Mouse (Mus musculus) forebrain, embryonic 10.5 days (tissue): ENCODE results near the gene Pcdh9. TPM values are rescaled to one million over a fixed set of nuclear protein-coding genes. Genes with fewer than 3 reads are reported as not detected.

Source experiments
- DNase-seq: peaks from one replicate; pipeline ENCODE4 v3.0.0-alpha.2; 2017; ENCODE audit warnings: low spot score; ENCODE audit errors: extremely low spot score
- H3K27ac ChIP-seq: fragments of 300-500 bp; sonication (generic); 2 replicates; pipeline ENCODE4 v1.5.1; 2016; ENCODE audit warnings: mild to moderate bottlenecking
- H3K27me3 ChIP-seq: fragments of 300-500 bp; sonication (generic); 2 replicates; pipeline ENCODE4 v1.6.1; 2016; ENCODE audit warnings: mild to moderate bottlenecking; ENCODE audit not compliant: poor library complexity, severe bottlenecking
- H3K36me3 ChIP-seq: fragments of 300-500 bp; sonication (generic); replicated peaks from 2 replicates; pipeline ENCODE4 v1.6.1; 2016; ENCODE audit warnings: mild to moderate bottlenecking, moderate library complexity
- H3K4me1 ChIP-seq: fragments of 300-500 bp; sonication (generic); 2 replicates; pipeline ENCODE4 v1.6.1; 2016
- H3K4me3 ChIP-seq: fragments of 300-500 bp; sonication (generic); 2 replicates; pipeline ENCODE4 v1.5.1; 2016; ENCODE audit warnings: mild to moderate bottlenecking, moderate library complexity
- H3K9me3 ChIP-seq: fragments of 300-500 bp; sonication (generic); 2 replicates; pipeline ENCODE4 v1.6.1; 2016; ENCODE audit warnings: mild to moderate bottlenecking, moderate library complexity
- WGBS: fragments of 180-500 bp; shearing (Covaris S2); methylation state at CpG from one replicate; pipeline ENCODE4 v1.1.7; 2016; 5-methylcytosine and 5-hydroxymethylcytosine counted together
- polyA plus RNA-seq: library from polyadenylated mRNA; unstranded; fragments of >200 nt; fragmentation: Nextera tagmentation; extraction: Ambion mirVana; gene quantifications from 2 replicates; pipeline ENCODE4 v1.2.1, GENCODE M21; 2016

The Pcdh9 gene
- 30.4 and 30.5 TPM in 2 replicates for polyA plus RNA-seq

DNA sequence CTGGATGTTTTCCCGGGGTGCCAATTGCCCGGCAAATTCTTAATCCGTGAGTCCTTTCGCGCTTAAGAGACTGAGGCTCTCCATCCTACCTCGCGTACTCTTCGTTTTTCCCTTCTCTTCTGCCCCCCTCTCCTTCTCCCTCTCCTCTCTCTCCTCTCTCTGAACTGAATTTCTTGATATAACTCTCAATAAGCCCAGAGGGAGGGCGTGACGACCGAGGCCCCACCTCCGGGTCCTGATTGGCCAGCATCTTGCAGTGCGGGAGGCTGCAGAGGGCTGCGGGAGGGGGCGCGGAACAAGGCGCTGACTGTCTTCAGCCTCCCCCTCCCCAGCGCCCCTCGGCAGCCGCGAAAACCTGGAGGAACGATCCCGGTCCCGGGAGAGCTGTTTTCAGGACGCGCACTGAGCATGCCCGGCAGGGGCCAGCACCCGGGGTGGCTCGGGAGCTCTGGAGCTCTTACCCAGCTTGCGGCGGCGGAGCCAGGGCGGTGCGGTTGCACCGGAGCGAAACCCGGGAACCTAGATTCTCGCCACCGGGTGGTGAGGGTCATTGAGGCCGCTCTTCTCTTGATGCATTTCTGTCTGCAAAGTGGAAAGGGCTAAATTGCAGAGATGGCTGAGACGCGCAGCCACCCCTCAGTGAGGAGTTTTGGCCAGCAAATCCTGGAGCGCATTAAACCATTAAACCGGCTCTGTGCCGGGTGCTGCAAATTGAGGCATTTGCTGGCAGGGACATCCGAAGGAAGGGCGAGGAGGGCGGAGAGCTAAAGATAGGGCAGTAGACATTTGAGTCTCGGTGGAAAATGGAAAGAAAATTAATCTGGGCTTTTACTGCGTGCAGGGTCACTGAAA, at the start of gene Pcdh9:
TSS of gene Pcdh9 (minus strand) at position 161 of the 852 bp plus-strand sequence.
- peak within 1 kb of the TSS; percentile 64 for H3K4me3 ChIP-seq
- H3K9me3 ChIP-seq = no peaks in the 10 kb centered on the region
- peak; percentile 95 for DNase-seq
- H3K27me3 ChIP-seq = peaks cover 13% of the 10 kb centered on the region; the same call in 1 of the 2 replicates
- peaks cover 16% of the 10 kb centered on the region for H3K36me3 ChIP-seq
- H3K4me1 ChIP-seq = peaks cover 40% of the 10 kb centered on the region
- H3K27ac ChIP-seq = peak within 1 kb of the TSS; percentile 87
- WGBS = under 1% methylated on average over 50 of the region's 50 CpGs

DNA sequence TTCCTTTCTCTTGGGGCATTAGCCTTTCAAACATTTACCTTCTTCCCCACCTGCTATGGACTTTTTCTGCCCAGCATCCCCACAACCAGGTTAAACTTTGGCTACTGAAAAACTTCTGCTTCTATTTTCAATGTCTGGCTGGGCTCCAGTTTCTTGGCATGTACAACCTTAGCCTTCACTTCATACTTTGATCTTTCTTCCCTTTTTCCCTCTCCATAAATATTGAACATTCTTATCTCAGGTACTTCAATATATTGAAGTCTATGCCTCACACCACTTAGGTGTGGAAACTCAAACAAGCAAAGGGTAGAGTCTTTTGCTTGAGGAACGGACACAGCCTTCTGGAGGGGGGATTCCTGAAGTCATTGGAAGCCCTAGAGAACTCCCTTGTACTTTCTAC, 16.4 kb upstream of the Pcdh9 start:
- DNase-seq = no peak
- Histone ChIP-seq H3K27me3 (no peaks in the 10 kb centered on the region), H3K9me3 (no peaks in the 10 kb centered on the region), H3K27ac (no peak overlapping the region), H3K4me1 (no peaks in the 10 kb centered on the region), H3K4me3 (no peak overlapping the region), H3K36me3 (no peaks in the 10 kb centered on the region)
- 85% methylated on average over 1 of the region's 1 CpGs for WGBS

DNA sequence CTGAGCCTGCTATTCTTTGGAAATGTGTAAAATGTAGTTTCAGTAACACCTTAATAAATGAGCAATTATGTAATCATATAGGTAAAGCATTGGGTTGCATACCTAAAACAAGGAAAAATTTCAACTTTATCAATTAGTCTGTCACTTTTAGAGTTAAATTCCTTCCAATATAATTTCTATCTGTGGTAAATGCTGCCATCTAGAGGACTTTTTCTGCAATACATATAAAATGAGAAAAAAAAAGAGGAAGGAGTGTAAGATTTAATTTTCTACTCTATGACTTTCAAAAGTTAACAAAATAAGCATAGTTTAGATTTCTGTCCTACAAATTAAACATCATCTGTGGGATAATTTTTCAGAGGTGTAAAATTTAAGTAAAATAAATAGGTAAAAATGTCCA, 8.1 kb upstream of the Pcdh9 start:
- Histone ChIP-seq H3K36me3 (no peaks in the 10 kb centered on the region), H3K27ac (no peak overlapping the region), H3K9me3 (no peaks in the 10 kb centered on the region), H3K4me3 (no peak overlapping the region), H3K27me3 (no peaks in the 10 kb centered on the region), H3K4me1 (no peaks in the 10 kb centered on the region)
- DNase-seq = no peak

DNA sequence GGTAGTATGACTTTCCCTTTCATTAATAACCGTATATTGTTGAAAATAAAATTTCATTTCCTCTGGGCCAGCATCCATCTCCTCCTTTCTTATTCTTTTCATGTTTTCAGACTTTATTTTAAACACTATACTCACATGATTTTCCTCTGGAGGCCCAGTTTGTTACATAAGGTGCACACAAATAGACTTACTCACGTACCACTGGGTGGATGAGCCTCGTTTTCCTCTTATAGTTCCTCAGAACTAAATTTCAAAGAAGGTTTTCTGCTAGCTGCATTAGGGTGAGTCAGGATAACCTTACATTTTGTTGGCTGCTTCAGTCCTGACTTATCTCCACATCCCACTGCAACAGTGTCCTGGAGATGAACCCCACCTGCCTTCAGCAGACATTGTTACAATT, 4.7 kb upstream of the Pcdh9 start:
- 87% methylated on average over 3 of the region's 3 CpGs for WGBS
- Histone ChIP-seq H3K36me3 (no peaks in the 10 kb centered on the region), H3K27me3 (peaks cover 13% of the 10 kb centered on the region; the same call in 1 of the 2 replicates), H3K9me3 (no peaks in the 10 kb centered on the region), H3K27ac (no peak overlapping the region), H3K4me1 (peaks cover 8% of the 10 kb centered on the region), H3K4me3 (no peak overlapping the region)
- DNase-seq = no peak

DNA sequence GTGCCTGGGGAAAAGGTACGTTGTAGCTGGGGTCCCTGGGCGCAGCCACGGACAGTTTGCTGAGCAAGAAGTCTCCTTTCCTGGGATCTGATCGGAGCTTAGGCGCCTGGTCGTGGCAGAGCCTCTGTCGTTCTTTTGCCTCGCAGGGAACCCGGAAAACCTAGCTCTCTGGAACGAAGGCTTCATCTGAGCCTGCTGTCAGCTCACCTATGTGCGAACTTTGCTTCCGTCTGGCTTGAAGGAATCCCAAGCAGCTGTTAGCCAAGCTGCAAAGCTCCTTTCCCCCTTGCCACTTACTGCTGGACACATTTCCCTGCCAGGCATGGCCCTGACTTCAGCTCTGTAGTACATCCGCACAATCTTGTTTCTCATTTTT, 880 bp upstream of the Pcdh9 start:
- Histone ChIP-seq H3K36me3 (peaks cover 10% of the 10 kb centered on the region), H3K4me3 (peak overlapping the region; percentile 64), H3K27me3 (peaks cover 13% of the 10 kb centered on the region; the same call in 1 of the 2 replicates), H3K9me3 (no peaks in the 10 kb centered on the region), H3K27ac (peak overlapping the region; percentile 87), H3K4me1 (peaks cover 39% of the 10 kb centered on the region)
- under 1% methylated on average over 13 of the region's 13 CpGs for WGBS
- DNase-seq = no peak

DNA sequence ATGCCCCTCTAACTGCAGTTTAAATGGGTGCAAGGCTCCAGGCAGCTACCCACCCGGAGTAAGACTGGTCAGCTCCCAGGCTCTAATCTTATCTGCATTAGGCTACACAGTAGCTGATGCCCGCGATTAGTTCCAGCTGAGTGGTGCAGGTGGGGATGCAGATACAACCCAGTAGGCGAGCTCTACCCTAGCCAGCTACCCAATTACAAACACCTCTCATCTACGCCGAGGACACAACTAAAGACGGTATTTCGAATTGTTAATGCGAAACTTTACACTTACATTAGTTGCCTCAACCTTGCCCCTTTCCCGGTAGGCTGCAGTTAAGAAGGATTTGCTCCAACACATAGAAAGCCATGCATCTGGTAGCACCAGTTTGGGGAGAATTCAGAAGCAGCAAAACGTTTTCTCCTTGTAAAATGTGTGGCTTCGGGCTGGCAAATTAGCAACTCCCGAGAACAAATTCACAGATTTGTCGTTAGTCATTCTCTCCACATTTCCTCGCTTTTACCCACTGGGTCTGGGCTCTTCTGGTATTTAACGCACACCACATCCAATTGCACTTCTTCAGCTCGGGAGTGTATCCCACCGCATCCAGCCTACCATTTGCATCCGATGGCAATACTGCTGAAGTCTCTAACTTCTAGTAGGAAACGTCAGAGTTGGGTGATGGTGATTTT, 500 bp downstream of the Pcdh9 start:
- H3K4me3 ChIP-seq = peak overlapping the region; percentile 64
- H3K4me1 ChIP-seq = peaks cover 44% of the 10 kb centered on the region
- peak; percentile 29 for DNase-seq
- H3K9me3 ChIP-seq = no peaks in the 10 kb centered on the region
- peaks cover 19% of the 10 kb centered on the region for H3K36me3 ChIP-seq
- under 1% methylated on average over 20 of the region's 20 CpGs for WGBS
- H3K27ac ChIP-seq = peak overlapping the region; percentile 87
- H3K27me3 ChIP-seq = peaks cover 13% of the 10 kb centered on the region; the same call in 1 of the 2 replicates

DNA sequence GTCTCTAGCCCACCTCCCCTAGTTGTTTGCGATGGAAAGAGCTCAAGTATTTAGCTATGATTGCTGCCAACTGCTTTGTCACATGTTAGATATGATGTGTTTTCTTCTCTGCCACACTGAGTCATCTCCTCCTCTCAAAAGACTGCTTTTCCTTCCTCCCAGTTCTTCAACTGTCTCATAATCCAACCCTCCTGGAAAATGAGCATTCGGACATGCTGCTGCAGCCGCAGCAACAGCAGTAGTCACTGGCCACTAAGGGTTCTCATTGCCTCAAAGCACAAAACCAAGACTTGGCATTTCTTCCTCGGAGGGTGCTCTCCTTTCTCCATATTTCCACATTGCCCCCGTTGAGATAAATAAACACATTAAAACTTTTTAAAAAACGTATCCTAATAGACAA, 1.2 kb downstream of the Pcdh9 start:
- peaks cover 13% of the 10 kb centered on the region; the same call in 1 of the 2 replicates for H3K27me3 ChIP-seq
- peaks cover 19% of the 10 kb centered on the region for H3K36me3 ChIP-seq
- no peak for DNase-seq
- peak overlapping the region; percentile 64 for H3K4me3 ChIP-seq
- H3K27ac ChIP-seq = no peak overlapping the region
- 37% methylated on average over 6 of the region's 6 CpGs for WGBS
- H3K4me1 ChIP-seq = peaks cover 48% of the 10 kb centered on the region
- no peaks in the 10 kb centered on the region for H3K9me3 ChIP-seq

DNA sequence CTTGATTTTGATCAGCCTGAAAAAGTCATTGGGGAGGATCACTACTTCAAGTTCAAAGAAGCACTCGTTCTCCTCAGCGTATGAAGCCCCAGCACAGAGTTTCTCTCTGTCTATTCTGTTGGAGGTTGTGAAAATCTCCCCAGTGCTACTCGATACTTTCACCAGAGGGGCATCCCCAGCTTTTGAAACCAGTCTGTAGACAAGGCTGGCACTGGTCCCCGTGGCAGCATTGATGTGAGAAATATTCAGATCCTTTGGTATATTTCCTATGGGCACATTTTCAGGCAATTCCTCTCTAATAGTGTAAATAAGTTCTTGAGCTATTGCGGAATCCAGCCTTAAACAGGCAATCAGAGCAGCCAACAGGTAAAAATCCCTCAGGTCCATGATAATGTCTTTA, 2.1 kb downstream of the Pcdh9 start:
- Histone ChIP-seq H3K4me3 (peak overlapping the region; percentile 64), H3K36me3 (peaks cover 19% of the 10 kb centered on the region), H3K4me1 (peaks cover 50% of the 10 kb centered on the region), H3K27ac (no peak overlapping the region), H3K9me3 (no peaks in the 10 kb centered on the region), H3K27me3 (peaks cover 13% of the 10 kb centered on the region; the same call in 1 of the 2 replicates)
- no peak for DNase-seq
- 87% methylated on average over 5 of the region's 5 CpGs for WGBS

DNA sequence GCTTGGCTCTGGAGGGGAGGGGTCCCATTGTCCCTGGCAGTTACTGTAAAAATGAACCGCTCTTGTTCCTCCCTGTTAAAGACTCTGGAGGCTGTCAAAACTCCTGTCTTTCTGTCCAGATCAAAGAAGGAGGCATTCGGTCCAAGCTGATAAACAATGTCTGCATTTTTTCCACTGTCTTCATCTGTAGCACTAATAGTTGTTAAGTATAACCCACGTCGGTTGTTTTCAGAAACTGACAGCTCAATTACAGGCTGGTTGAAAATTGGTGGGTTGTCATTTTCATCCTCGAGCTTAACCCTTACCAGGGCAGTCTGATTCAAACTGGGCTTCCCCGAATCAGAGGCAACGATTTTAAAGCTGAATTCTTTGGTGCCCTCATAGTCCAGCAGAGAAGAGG, 3.4 kb downstream of the Pcdh9 start:
- peaks cover 19% of the 10 kb centered on the region for H3K36me3 ChIP-seq
- no peaks in the 10 kb centered on the region for H3K9me3 ChIP-seq
- peaks cover 50% of the 10 kb centered on the region for H3K4me1 ChIP-seq
- peaks cover 5% of the 10 kb centered on the region; the same call in 1 of the 2 replicates for H3K27me3 ChIP-seq
- H3K4me3 ChIP-seq = no peak overlapping the region
- 85% methylated on average over 7 of the region's 7 CpGs for WGBS
- DNase-seq = no peak
- no peak overlapping the region for H3K27ac ChIP-seq

DNA sequence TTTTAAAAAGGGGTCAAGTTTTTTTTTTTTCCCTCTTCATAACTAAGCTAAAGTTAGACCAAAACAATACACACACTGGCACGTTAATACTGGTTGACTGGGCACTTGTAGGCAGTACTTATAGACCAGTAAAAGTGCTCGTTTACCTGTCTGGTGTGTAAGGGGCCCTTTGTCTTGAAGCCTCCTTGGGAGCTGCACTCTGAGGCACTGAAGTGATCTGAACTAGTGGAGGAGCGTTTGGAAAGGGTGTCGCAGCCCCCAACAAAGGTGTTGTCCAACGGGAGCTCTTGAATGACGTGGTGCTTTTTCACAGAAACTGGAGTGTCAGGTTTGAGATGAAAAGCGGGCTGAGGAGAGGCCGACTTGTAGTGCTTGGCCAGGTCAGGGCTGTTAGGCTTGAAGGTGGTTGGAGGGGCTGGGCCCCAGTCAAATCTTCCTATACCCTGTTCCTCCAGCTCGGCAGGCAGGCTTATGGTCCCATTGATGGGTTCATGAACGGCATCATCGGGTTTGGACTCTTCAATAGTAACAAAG, 4.9 kb downstream of the Pcdh9 start:
- H3K36me3 ChIP-seq = peaks cover 19% of the 10 kb centered on the region
- no peaks in the 10 kb centered on the region; the same call in 1 of the 2 replicates for H3K27me3 ChIP-seq
- no peak for DNase-seq
- peaks cover 42% of the 10 kb centered on the region for H3K4me1 ChIP-seq
- H3K4me3 ChIP-seq = no peak overlapping the region
- no peak overlapping the region for H3K27ac ChIP-seq
- 69% methylated on average over 11 of the region's 11 CpGs for WGBS
- H3K9me3 ChIP-seq = no peaks in the 10 kb centered on the region

DNA sequence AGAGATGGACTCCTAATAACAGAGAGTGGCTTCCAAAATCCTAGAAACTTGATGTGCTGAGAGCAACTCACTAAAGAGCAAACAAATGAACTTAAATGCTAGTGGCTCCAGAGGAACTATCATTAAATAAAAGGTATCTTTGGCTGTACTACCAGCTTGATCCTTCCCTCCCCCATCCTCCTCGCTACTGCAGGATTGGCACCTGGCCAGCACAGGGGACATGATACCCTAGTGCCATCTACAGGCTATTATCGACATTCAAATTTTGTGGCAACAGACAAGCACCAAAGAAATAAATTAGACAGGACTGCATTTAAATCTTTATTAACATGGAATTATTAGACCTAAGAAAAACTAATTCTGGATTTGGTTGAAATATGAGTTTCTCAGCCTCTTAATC, 6.0 kb downstream of the Pcdh9 start:
- Histone ChIP-seq H3K4me3 (no peak overlapping the region), H3K36me3 (peaks cover 19% of the 10 kb centered on the region), H3K9me3 (no peaks in the 10 kb centered on the region), H3K27me3 (no peaks in the 10 kb centered on the region; the same call in 1 of the 2 replicates), H3K27ac (no peak overlapping the region), H3K4me1 (peaks cover 38% of the 10 kb centered on the region)
- peak; percentile 57 for DNase-seq
- 10% methylated on average over 2 of the region's 2 CpGs for WGBS

DNA sequence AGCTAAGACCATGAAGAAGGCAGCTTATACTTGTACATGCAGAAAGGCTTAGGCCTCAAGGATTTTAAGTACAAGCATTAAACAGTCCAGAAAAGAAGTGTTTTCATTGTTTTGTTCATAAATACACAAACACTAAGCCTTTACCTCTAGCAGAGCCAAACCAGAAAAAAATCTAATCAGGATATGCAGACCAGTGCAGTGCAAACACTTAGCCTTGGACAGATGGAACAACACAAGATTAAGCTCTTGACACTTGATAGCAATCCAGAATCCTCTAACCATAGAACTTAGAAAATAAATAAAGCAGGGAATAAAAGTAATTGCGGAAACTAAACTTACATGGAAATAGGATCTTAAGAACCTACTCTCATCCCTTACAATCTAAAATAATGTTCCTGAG, 10.4 kb downstream of the Pcdh9 start:
- H3K27ac ChIP-seq = no peak overlapping the region
- H3K36me3 ChIP-seq = no peaks in the 10 kb centered on the region
- no peaks in the 10 kb centered on the region for H3K9me3 ChIP-seq
- peaks cover 6% of the 10 kb centered on the region; the same call in 1 of the 2 replicates for H3K4me1 ChIP-seq
- no peaks in the 10 kb centered on the region for H3K27me3 ChIP-seq
- no peak overlapping the region for H3K4me3 ChIP-seq
- DNase-seq = no peak
- 100% methylated on average over 1 of the region's 1 CpGs for WGBS

DNA sequence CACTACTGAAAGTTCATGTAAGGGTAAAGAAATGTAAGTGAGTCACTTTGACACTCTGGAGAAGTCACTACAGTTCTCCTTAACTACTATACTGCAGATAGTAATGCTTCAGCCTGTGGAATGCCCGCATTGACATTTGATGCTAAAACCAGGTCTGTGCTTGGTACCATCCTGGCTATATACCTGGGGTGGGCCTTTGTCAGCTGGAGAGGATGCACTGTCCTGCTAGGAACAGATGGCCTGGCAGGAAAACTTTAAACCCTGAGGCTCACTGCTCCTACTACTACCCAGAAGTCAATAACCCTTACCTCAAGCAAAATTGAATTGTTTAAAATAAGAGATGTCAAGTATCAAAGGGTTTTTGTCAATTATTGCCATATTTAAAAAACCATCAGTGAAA, 14.5 kb downstream of the Pcdh9 start:
- Histone ChIP-seq H3K36me3 (no peaks in the 10 kb centered on the region), H3K9me3 (no peaks in the 10 kb centered on the region), H3K27ac (no peak overlapping the region), H3K27me3 (no peaks in the 10 kb centered on the region), H3K4me1 (no peaks in the 10 kb centered on the region), H3K4me3 (no peak overlapping the region)
- no peak for DNase-seq
- WGBS = 92% methylated on average over 1 of the region's 1 CpGs
